Mouse (Mus musculus): ENCODE results near the gene Naa15.

- TF ChIP-seq CTCF (IDR thresholded peaks at IDR 0.05; ENCODE audit: borderline replicate concordance, control insufficient read depth, extremely low read depth, insufficient read depth, low read length, poor library complexity) = no peak
- TF ChIP-seq POLR2A (IDR thresholded peaks at IDR 0.05; ENCODE audit: control insufficient read depth, extremely low read depth, insufficient read depth, low read length, poor library complexity) = no peak
Measured at GRCm38 (mm10) chr3:51366926-51367325, 48.0 kb upstream of the Naa15 start.

All from thymus, adult 2 months (tissue).